Mouse (Mus musculus) liver, postnatal 0 days (tissue): ENCODE results near the gene Gpr37.

Source experiments
- CTCF ChIP-seq: sonication (generic); IDR thresholded peaks from 2 replicates; pipeline ENCODE4 v1.5.1; 2016; ENCODE audit warnings: antibody characterized with exemption, low read depth
- EP300 ChIP-seq: IDR thresholded peaks from 2 replicates; pipeline ENCODE4 v1.6.1; 2016; ENCODE audit warnings: antibody characterized with exemption, low read depth, mild to moderate bottlenecking

- no peak for TF ChIP-seq CTCF
- no peak for TF ChIP-seq EP300
Observed at GRCm38 (mm10) chr6:25686760-25687200, 3.7 kb downstream of the Gpr37 start.
